Mouse (Mus musculus) liver, embryonic 14.5 days (tissue): ENCODE results near the gene Tmem189. TPM values are rescaled to one million over a fixed set of nuclear protein-coding genes. Genes with fewer than 3 reads are reported as not detected.
A peak's percentile ranks its signal among the peaks of the same experiment; 100 is the strongest.

Source experiments
- ATAC-seq: fragments of 200-750 bp; cut with Nextera tagmentation; 2 replicates; pipeline ENCODE4 v1.8.0; 2017; ENCODE audit warnings: moderate number of reproducible peaks, mild to moderate bottlenecking, moderate library complexity; ENCODE audit not compliant: insufficient read depth
- DNase-seq, 3 experiments: peaks; one replicate each; pipeline ENCODE4 v3.0.0-alpha.2; 2012 to 2013; ENCODE audit warnings: low read depth in 3 of 3, low spot score in 3 of 3
- H3K27ac ChIP-seq: fragments of 300-500 bp; sonication (generic); 2 replicates; pipeline ENCODE4 v1.5.1; 2014; ENCODE audit warnings: moderate library complexity, mild to moderate bottlenecking, control low read depth, inconsistent platforms
- H3K27me3 ChIP-seq: fragments of 300-500 bp; sonication (generic); 2 replicates; pipeline ENCODE4 v1.6.1; 2014; ENCODE audit warnings: mild to moderate bottlenecking, low read length, moderate library complexity; ENCODE audit not compliant: control insufficient read depth, insufficient read depth
- H3K36me3 ChIP-seq: fragments of 300-500 bp; sonication (generic); replicated peaks from 2 replicates; pipeline ENCODE4 v1.6.1; 2014; ENCODE audit warnings: low read depth; ENCODE audit not compliant: control insufficient read depth, insufficient read depth
- H3K4me1 ChIP-seq, 2 experiments: fragments of 200-500 bp in 1 of 2; fragments of 300-500 bp in 1 of 2; sonication (generic) in 1 of 2; replicated peaks; 2 replicates each; pipeline ENCODE4 v1.6.1; 2012 to 2014; ENCODE audit warnings: antibody characterized with exemption in 1 of 2, inconsistent platforms in 1 of 2, low read length in 1 of 2; ENCODE audit not compliant: control insufficient read depth in 2 of 2, insufficient read depth in 2 of 2
- H3K4me2 ChIP-seq: fragments of 300-500 bp; sonication (generic); 2 replicates; pipeline ENCODE4 v1.6.1; 2014; ENCODE audit warnings: low read depth, mild to moderate bottlenecking, control low read depth, moderate library complexity
- H3K4me3 ChIP-seq, 2 experiments: fragments of 200-500 bp in 1 of 2; fragments of 300-500 bp in 1 of 2; sonication (generic) in 1 of 2; 2 replicates each; pipeline ENCODE4 v1.5.1; 2012 to 2014; ENCODE audit warnings: low read depth in 2 of 2, low read length in 2 of 2, mild to moderate bottlenecking in 2 of 2, control low read depth in 1 of 2, inconsistent platforms in 1 of 2, moderate library complexity in 1 of 2; ENCODE audit not compliant: insufficient read depth in 1 of 2
- H3K9ac ChIP-seq: fragments of 300-500 bp; sonication (generic); replicated peaks from 2 replicates; pipeline ENCODE4 v1.6.1; 2014; ENCODE audit warnings: mild to moderate bottlenecking, control low read depth, moderate library complexity
- H3K9me3 ChIP-seq: fragments of 300-500 bp; sonication (generic); 2 replicates; pipeline ENCODE4 v1.6.1; 2016; ENCODE audit warnings: low read length, mixed read lengths; ENCODE audit not compliant: control insufficient read depth
- CTCF ChIP-seq: IDR thresholded peaks from 2 replicates; pipeline ENCODE4 v1.5.1; 2016; ENCODE audit warnings: antibody characterized with exemption, low read depth, control low read depth
- EP300 ChIP-seq: IDR thresholded peaks from 2 replicates; pipeline ENCODE4 v1.6.1; 2016; ENCODE audit warnings: antibody characterized with exemption, low read depth
- WGBS: fragments of 180-500 bp; shearing (Covaris S2); extraction: QIAGEN DNeasy Blood & Tissue Kit; methylation state at CpG from one replicate; pipeline ENCODE4 v1.1.7; 2014; ENCODE audit not compliant: insufficient replicate concordance; 5-methylcytosine and 5-hydroxymethylcytosine counted together
- polyA plus RNA-seq, 2 experiments: library from polyadenylated mRNA; depleted of rRNA in 1 of 2; stranded (reverse) in 1 of 2; unstranded in 1 of 2; fragments of >200 nt; fragmentation: Nextera tagmentation in 1 of 2; extraction: Ambion mirVana in 1 of 2; gene quantifications; 2 replicates each; pipeline versions ENCODE4 v1.2.1 to v1.2.3; 2012 to 2014

Tmem189 gene
- polyA plus RNA-seq, 2 experiments: 12.4 to 14.6 TPM

DNA sequence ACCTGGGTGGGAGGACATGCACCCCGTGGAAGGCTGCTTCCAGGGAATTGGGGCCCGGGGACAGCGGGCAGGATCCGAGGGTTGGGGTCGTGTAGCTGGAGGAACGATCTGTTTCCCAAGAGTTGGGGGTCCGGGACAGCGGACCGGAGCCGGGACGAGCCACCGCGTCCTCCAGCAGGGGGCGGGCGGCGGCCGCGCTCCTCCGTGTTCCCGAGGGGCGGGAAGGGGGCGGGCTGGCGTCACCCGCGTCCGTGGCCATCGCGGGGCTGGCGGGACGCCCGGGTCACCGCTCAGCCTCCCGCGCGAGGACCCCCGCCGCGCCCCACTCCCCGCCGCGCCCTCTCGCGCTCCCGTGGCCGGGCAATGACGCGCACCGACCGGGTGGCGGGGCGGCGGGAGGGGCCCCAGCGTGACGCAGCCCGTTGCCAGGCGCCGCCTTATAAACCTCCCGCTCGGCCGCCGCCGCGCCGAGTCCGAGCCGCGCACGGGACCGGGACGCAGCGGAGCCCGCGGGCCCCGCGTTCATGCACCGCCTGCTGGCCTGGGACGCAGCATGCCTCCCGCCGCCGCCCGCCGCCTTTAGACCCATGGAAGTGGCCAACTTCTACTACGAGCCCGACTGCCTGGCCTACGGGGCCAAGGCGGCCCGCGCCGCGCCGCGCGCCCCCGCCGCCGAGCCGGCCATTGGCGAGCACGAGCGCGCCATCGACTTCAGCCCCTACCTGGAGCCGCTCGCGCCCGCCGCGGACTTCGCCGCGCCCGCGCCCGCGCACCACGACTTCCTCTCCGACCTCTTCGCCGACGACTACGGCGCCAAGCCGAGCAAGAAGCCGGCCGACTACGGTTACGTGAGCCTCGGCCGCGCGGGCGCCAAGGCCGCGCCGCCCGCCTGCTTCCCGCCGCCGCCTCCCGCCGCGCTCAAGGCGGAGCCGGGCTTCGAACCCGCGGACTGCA, 847 bp downstream of the Tmem189 start, which contains the start of gene Cebpb:
Gene Cebpb (plus strand): TSS at position 418 of the 954 bp plus-strand sequence.
- Histone ChIP-seq H3K27me3 (peaks cover 19% of the 10 kb centered on the region), H3K4me1 (0 out of 4 replicates have a peak, but pooled peaks cover 0 to 2% of the 10 kb centered on the region in 2 experiments)

DNA sequence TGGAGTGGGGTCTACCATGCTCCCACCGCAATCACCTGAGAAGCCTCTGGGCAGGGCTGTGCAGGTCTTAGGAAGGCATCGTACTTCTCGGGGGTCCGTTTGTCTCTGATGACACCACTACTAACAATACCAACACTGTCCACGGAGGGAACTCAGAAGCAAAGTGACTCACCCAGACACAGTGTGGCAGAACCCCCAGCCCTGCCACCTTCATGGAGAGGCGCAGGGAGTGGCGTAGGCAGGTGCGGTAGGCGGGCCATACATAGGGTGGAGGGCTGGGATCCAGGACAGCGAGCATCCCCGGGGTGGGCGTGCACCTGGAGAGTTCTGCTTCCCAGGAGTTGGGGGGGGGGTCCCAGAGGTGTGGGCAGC, 1.5 kb downstream of the Tmem189 start:
- Histone ChIP-seq H3K27me3 (peaks cover 19% of the 10 kb centered on the region), H3K36me3 (no peaks in the 10 kb centered on the region), H3K4me3 (peak overlapping the region; percentile 57 to 61), H3K9me3 (no peaks in the 10 kb centered on the region), H3K9ac (peak overlapping the region; percentile 16; the same call in 1 of the 2 replicates), H3K4me2 (peak overlapping the region; percentile 68), H3K4me1 (0 out of 4 replicates have a peak, but pooled peaks cover 0 to 2% of the 10 kb centered on the region in 2 experiments), H3K27ac (no peak overlapping the region)
- DNase-seq: no peak
- 35% methylated on average over 12 of the region's 12 CpGs for WGBS
- no peak for TF ChIP-seq CTCF
- no peak for TF ChIP-seq EP300
- ATAC-seq: peak; percentile 22; the same call in 1 of the 2 replicates

More for the DNA sequence above, 847 bp downstream of the Tmem189 start, which contains the start of gene Cebpb:
- Histone ChIP-seq H3K27ac (peak within 1 kb of the TSS; percentile 21), H3K4me2 (peak within 1 kb of the TSS; percentile 68), H3K9ac (peak within 1 kb of the TSS; percentile 65), H3K9me3 (no peaks in the 10 kb centered on the region), H3K4me3 (peak within 1 kb of the TSS; percentile 57 to 61), H3K36me3 (no peaks in the 10 kb centered on the region)
- 1% methylated on average over 85 of the region's 147 CpGs for WGBS
- ATAC-seq (peak; percentile 73), DNase-seq (peak in 2 of 3 experiments; percentile 49 to 53)
- TF ChIP-seq CTCF (peak; percentile 56), EP300 (no peak)

DNA sequence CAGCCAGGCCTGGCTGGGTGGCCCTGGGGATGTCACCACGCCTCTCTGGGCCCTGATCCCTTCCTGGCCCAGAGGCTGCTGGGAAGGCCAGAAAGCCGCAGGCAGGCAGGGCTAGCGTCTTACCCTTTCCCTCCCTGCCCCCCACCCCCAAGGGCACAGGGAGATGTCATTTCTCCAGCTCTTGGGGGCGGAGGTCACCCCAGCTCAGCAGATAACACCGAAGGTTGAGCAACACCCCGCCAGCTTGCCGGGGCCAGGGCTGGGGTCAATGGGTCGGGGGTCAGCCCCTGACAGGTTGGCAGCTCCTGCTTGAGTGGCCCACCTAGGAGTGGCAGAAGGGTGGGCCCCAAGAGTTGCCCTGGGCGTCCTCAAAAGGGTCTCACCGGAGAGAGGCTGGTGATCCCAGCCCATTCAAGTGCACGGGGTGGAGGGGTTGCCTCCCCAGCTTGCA, 1.9 kb downstream of the Tmem189 start:
- WGBS: 41% methylated on average over 11 of the region's 11 CpGs
- Histone ChIP-seq H3K4me1 (0 out of 4 replicates have a peak, but pooled peaks cover 0 to 2% of the 10 kb centered on the region in 2 experiments), H3K36me3 (no peaks in the 10 kb centered on the region), H3K4me3 (no peak overlapping the region), H3K9me3 (no peaks in the 10 kb centered on the region), H3K9ac (no peak overlapping the region), H3K4me2 (peak overlapping the region; percentile 68), H3K27me3 (peaks cover 19% of the 10 kb centered on the region), H3K27ac (no peak overlapping the region)
- no peak for TF ChIP-seq CTCF
- TF ChIP-seq EP300: no peak
- ATAC-seq (peak; percentile 7; the same call in 1 of the 2 replicates), DNase-seq (peak in 1 of 3 experiments; percentile 36)

DNA sequence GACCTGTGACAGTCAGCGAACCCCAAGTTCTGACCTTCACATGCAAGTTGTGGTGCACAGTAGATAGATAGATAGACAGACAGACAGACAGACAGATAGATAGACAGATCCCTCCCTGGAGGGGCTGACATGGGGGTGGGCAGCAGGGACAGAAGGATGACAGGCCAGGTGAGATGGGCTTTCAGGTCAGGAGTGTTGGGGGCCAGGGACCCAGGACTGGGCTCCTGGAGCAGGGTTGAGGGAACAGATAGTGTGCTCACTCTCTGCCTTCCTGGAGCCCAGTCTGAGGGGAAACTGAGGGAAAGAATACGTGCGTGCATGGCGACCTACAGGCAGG, 2.4 kb downstream of the Tmem189 start:
- no peak for ATAC-seq
- H3K27ac ChIP-seq: no peak overlapping the region
- H3K36me3 ChIP-seq: no peaks in the 10 kb centered on the region
- H3K4me2 ChIP-seq: no peak overlapping the region
- H3K9ac ChIP-seq: no peak overlapping the region
- 73% methylated on average over 4 of the region's 4 CpGs for WGBS
- H3K27me3 ChIP-seq: peaks cover 19% of the 10 kb centered on the region
- TF ChIP-seq CTCF (no peak), EP300 (no peak)
- 0 out of 4 replicates have a peak, but pooled peaks cover 0 to 2% of the 10 kb centered on the region in 2 experiments for H3K4me1 ChIP-seq
- H3K4me3 ChIP-seq: no peak overlapping the region
- no peak for DNase-seq
- no peaks in the 10 kb centered on the region for H3K9me3 ChIP-seq
